Mouse (Mus musculus) midbrain, embryonic 14.5 days (tissue): ENCODE data around the gene Hrh2. TPM values are rescaled to one million over a fixed set of nuclear protein-coding genes. Genes with fewer than 3 reads are reported as not detected.
A peak's percentile ranks its signal among the peaks of the same experiment; 100 is the strongest.

Experiments
- ATAC-seq: fragments of 200-750 bp; cut with Nextera tagmentation; 2 replicates; pipeline ENCODE4 v1.8.0; 2017; ENCODE audit warnings: moderate number of reproducible peaks, moderate library complexity; ENCODE audit not compliant: low FRiP score, low TSS enrichment
- DNase-seq: peaks from one replicate; pipeline ENCODE4 v3.0.0-alpha.2; 2015
- H3K27ac ChIP-seq: fragments of 300-500 bp; sonication (generic); replicated peaks from 2 replicates; pipeline ENCODE4 v1.5.1; 2014; ENCODE audit warnings: mild to moderate bottlenecking, low read depth, low read length, moderate library complexity
- H3K27me3 ChIP-seq: fragments of 300-500 bp; sonication (generic); 2 replicates; pipeline ENCODE4 v1.6.1; 2014; ENCODE audit warnings: low read length, control low read depth, mixed read lengths; ENCODE audit not compliant: control insufficient read depth, insufficient read depth
- H3K36me3 ChIP-seq: fragments of 300-500 bp; sonication (generic); 2 replicates; pipeline ENCODE4 v1.6.1; 2014; ENCODE audit warnings: low read length, control low read depth; ENCODE audit not compliant: control insufficient read depth, insufficient read depth
- H3K4me1 ChIP-seq: fragments of 300-500 bp; sonication (generic); 2 replicates; pipeline ENCODE4 v1.6.1; 2014; ENCODE audit warnings: mild to moderate bottlenecking, antibody characterized with exemption, low read length, control low read depth; ENCODE audit not compliant: control insufficient read depth, insufficient read depth
- H3K4me2 ChIP-seq: fragments of 300-500 bp; sonication (generic); 2 replicates; pipeline ENCODE4 v1.6.1; 2014; ENCODE audit warnings: mild to moderate bottlenecking, low read length, moderate library complexity
- H3K4me3 ChIP-seq: fragments of 300-500 bp; sonication (generic); replicated peaks from 2 replicates; pipeline ENCODE4 v1.5.1; 2014; ENCODE audit warnings: low read depth, low read length
- H3K9ac ChIP-seq: fragments of 300-500 bp; sonication (generic); replicated peaks from 2 replicates; pipeline ENCODE4 v1.6.1; 2014; ENCODE audit warnings: mild to moderate bottlenecking, low read length, moderate library complexity
- H3K9me3 ChIP-seq: fragments of 300-500 bp; sonication (generic); 2 replicates; pipeline ENCODE4 v1.6.1; 2016; ENCODE audit warnings: low read length, control low read depth, mixed read lengths; ENCODE audit not compliant: control insufficient read depth
- WGBS: fragments of 180-500 bp; shearing (Covaris S2); extraction: QIAGEN DNeasy Blood & Tissue Kit; methylation state at CpG from one replicate; pipeline ENCODE4 v1.1.7; 2014; 5-methylcytosine and 5-hydroxymethylcytosine counted together
- polyA plus RNA-seq: library from polyadenylated mRNA; unstranded; fragments of >200 nt; fragmentation: Nextera tagmentation; extraction: Ambion mirVana; gene quantifications from 2 replicates; pipeline ENCODE4 v1.2.1, GENCODE M21; 2014

Hrh2 gene
- polyA plus RNA-seq, 1 experiment from 2014 or later = 0.63 TPM

GRCm38 (mm10) chr13:54237512-54237911 is 45.6 kb downstream of the Hrh2 start:
- Histone ChIP-seq H3K4me1 (no peaks in the 10 kb centered on the region), H3K27ac (no peak overlapping the region), H3K9me3 (no peaks in the 10 kb centered on the region), H3K4me3 (no peak overlapping the region), H3K36me3 (no peaks in the 10 kb centered on the region), H3K27me3 (no peaks in the 10 kb centered on the region), H3K4me2 (no peak overlapping the region), H3K9ac (no peak overlapping the region)
- WGBS = 69% methylated on average over 6 of the region's 6 CpGs
- DNase-seq = no peak
- ATAC-seq = no peak

- ATAC-seq = no peak
- Histone ChIP-seq H3K4me2 (no peak overlapping the region), H3K27me3 (no peaks in the 10 kb centered on the region), H3K9ac (no peak overlapping the region), H3K4me3 (no peak overlapping the region), H3K36me3 (no peaks in the 10 kb centered on the region), H3K27ac (no peak overlapping the region), H3K4me1 (no peaks in the 10 kb centered on the region), H3K9me3 (no peaks in the 10 kb centered on the region)
- 65% methylated on average over 14 of the region's 14 CpGs for WGBS
- DNase-seq = peak; percentile 37
Measured at GRCm38 (mm10) chr13:54238585-54239323, 46.8 kb downstream of the Hrh2 start.

- Histone ChIP-seq H3K4me1 (no peaks in the 10 kb centered on the region), H3K27ac (no peak overlapping the region)
Measured at GRCm38 (mm10) chr13:54242380-54242779, 50.5 kb downstream of the Hrh2 start.

GRCm38 (mm10) chr13:54245204-54245603 is 53.3 kb downstream of the Hrh2 start:
- DNase-seq = no peak
- H3K27ac ChIP-seq = no peak overlapping the region
- H3K36me3 ChIP-seq = no peaks in the 10 kb centered on the region
- no peaks in the 10 kb centered on the region for H3K27me3 ChIP-seq
- no peak overlapping the region for H3K4me2 ChIP-seq
- no peaks in the 10 kb centered on the region for H3K9me3 ChIP-seq
- H3K4me1 ChIP-seq = peaks cover 20% of the 10 kb centered on the region
- no peak for ATAC-seq
- 80% methylated on average over 5 of the region's 5 CpGs for WGBS
- H3K9ac ChIP-seq = no peak overlapping the region
- H3K4me3 ChIP-seq = no peak overlapping the region

More at GRCm38 (mm10) chr13:54242380-54242779, 50.5 kb downstream of the Hrh2 start:
- Histone ChIP-seq H3K4me2 (no peak overlapping the region), H3K9ac (no peak overlapping the region), H3K36me3 (no peaks in the 10 kb centered on the region), H3K27me3 (no peaks in the 10 kb centered on the region), H3K9me3 (no peaks in the 10 kb centered on the region), H3K4me3 (no peak overlapping the region)
- WGBS = 66% methylated on average over 5 of the region's 5 CpGs
- no peak for ATAC-seq
- DNase-seq = no peak

GRCm38 (mm10) chr13:54247545-54247944 is 55.6 kb downstream of the Hrh2 start:
- DNase-seq (peak; percentile 96), ATAC-seq (peak; percentile 40; the same call in 1 of the 2 replicates)
- WGBS = 31% methylated on average over 4 of the region's 4 CpGs
- Histone ChIP-seq H3K27ac (no peak overlapping the region), H3K9me3 (no peaks in the 10 kb centered on the region), H3K4me2 (no peak overlapping the region), H3K9ac (no peak overlapping the region), H3K4me3 (no peak overlapping the region), H3K4me1 (peaks cover 28% of the 10 kb centered on the region), H3K27me3 (no peaks in the 10 kb centered on the region), H3K36me3 (no peaks in the 10 kb centered on the region)

GRCm38 (mm10) chr13:54248436-54248995 is 56.6 kb downstream of the Hrh2 start:
- H3K27ac ChIP-seq = 0 out of 2 replicates have a peak overlapping the region, but pooled peaks have one; percentile 32
- WGBS = 73% methylated on average over 13 of the region's 13 CpGs
- no peaks in the 10 kb centered on the region for H3K36me3 ChIP-seq
- peaks cover 28% of the 10 kb centered on the region for H3K4me1 ChIP-seq
- no peaks in the 10 kb centered on the region for H3K9me3 ChIP-seq
- no peak overlapping the region for H3K4me3 ChIP-seq
- H3K27me3 ChIP-seq = no peaks in the 10 kb centered on the region
- no peak overlapping the region for H3K9ac ChIP-seq
- DNase-seq (no peak), ATAC-seq (no peak)
- no peak overlapping the region for H3K4me2 ChIP-seq

GRCm38 (mm10) chr13:54249007-54249406 is 57.1 kb downstream of the Hrh2 start:
- WGBS = 67% methylated on average over 4 of the region's 4 CpGs
- DNase-seq = no peak
- no peak overlapping the region for H3K27ac ChIP-seq

GRCm38 (mm10) chr13:54250346-54250745 is 58.4 kb downstream of the Hrh2 start:
- DNase-seq (no peak), ATAC-seq (no peak)
- Histone ChIP-seq H3K36me3 (no peaks in the 10 kb centered on the region), H3K4me3 (no peak overlapping the region), H3K9me3 (no peaks in the 10 kb centered on the region), H3K4me2 (no peak overlapping the region), H3K4me1 (peaks cover 28% of the 10 kb centered on the region), H3K27me3 (no peaks in the 10 kb centered on the region), H3K9ac (no peak overlapping the region), H3K27ac (no peak overlapping the region)
- 49% methylated on average over 8 of the region's 8 CpGs for WGBS

More at GRCm38 (mm10) chr13:54249007-54249406, 57.1 kb downstream of the Hrh2 start:
- ATAC-seq = no peak
- no peak overlapping the region for H3K9ac ChIP-seq
- no peak overlapping the region for H3K4me3 ChIP-seq
- H3K9me3 ChIP-seq = no peaks in the 10 kb centered on the region
- H3K27me3 ChIP-seq = no peaks in the 10 kb centered on the region
- H3K36me3 ChIP-seq = no peaks in the 10 kb centered on the region
- H3K4me1 ChIP-seq = peaks cover 28% of the 10 kb centered on the region
- no peak overlapping the region for H3K4me2 ChIP-seq
